Mouse (Mus musculus) lung, adult 10 weeks (tissue): Measurements from ENCODE around the gene Tmsb15b2. TPM values are rescaled to one million over a fixed set of nuclear protein-coding genes. Genes with fewer than 3 reads are reported as not detected.

Experiments
- polyA plus RNA-seq: library from polyadenylated mRNA; stranded (reverse); fragments of 350-450 nt; fragmentation: Illumina TruSeq; extraction: RNeasy Lipid Tissue Mini Kit (QIAGEN cat#74804); gene quantifications from one replicate; pipeline ENCODE4 v1.2.3, GENCODE M21; 2014; ENCODE audit warnings: low read depth, low replicate concordance; ENCODE audit not compliant: insufficient read depth

Tmsb15b2 gene
- polyA plus RNA-seq, result 3.6 TPM

GRCm38 (mm10) chrX:136975397-136975796, at the start of gene Tmsb15b2:
Tmsb15b2 (minus strand) TSS chrX:136975497.

DNA sequence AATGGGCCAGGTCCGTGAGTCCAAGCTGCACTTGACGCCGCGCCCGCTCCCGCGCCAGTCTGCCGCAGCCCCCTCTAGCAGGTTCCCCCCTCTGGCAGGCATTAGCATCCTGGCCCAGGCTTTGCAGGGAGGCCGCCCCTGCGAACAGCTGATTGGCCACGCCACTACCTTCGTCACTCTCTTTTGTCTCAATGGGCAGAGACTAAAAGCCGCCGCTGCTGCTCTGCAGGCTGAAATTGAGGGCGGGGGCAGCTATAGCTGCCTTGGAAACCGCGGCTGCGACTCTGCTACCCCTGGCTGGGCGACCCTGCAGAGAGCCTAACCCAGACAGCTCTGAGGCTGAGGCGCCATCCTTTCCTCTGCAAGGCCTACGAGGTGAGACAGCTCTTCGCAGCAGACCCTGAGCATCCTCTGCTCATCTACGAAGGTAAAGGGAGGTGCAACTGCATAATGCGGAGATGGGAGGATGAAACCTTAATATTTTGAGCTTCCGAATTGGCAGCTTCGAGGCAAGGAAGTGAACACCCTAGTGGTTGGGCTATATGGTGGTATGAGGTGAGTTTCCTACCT, 17.8 kb upstream of the Tmsb15b2 start, which contains the start of gene Zcchc18:
Gene Zcchc18, plus strand, starts transcription at position 178 of the 570 bp plus-strand sequence.

DNA sequence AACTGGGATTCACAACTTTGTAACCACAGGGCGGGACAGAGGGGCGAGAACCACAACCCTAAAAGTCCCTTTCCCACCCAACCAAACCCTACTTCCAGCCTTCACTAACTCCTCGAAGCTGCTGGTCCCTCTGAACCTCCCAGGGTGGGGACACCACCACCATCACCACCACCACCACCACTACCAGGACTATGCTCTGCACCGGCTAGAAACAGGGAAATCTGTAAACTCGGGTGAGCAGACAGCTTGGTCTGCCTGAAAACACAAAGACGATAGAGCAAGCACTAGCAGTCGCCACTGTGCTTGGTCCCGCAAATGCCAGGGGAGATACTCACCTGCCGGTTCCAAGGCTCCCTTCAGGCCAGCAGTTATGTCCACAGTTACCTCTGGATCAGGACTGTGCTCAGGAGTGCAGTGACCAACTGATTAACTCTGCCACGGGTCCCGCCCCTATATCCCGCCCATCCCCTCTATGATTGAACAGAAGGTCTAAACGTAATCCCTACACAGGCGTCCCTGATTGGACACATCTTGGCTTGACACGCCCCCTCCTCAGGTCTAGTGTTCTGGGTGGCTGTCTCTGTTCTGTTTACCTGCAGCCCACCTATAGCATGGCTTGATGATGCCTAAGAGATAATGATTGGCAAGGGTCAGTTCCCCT, 1.3 kb upstream of the Tmsb15b2 start, which contains the start of the genes Tmsb15l and Tmsb15b1:
Gene Tmsb15l, minus strand, starts transcription at position 446 of the 661 bp plus-strand sequence.
Gene Tmsb15b1, minus strand, starts transcription at position 451 of the 661 bp plus-strand sequence.

DNA sequence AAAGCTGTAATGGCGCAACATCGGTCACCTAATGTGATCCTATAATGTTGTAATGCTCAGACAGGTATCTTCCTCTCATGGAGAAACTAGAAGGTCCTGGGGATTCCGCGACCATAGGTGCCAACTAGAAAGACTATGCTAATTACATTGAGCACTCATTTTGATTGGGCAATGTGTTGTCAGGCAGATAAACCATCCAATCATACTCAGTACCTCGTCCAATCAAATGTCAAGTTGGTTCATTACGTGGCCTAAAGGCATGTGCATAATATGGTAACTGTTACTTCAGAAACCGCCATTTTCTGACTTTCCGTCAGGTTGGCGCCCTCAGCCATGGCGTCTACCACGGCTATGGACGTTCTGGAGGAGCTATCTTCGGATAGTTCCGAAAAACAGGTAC, 48.3 kb downstream of the Tmsb15b2 start, which contains the start of gene H2bfm:
Gene H2bfm, plus strand, starts transcription at position 295 of the 400 bp plus-strand sequence.

Other genes starting within 250 kb of the Tmsb15b2 start
- gene Morf4l2, start 231.8 kb downstream of the Tmsb15b2 start, polyA plus RNA-seq, result 114 TPM
- not detected for gene Glra4, start 195.4 kb downstream of the Tmsb15b2 start, polyA plus RNA-seq
- gene Plp1, start 152.8 kb downstream of the Tmsb15b2 start, polyA plus RNA-seq, result 1.5 TPM
- gene Rab9b, start 106.7 kb downstream of the Tmsb15b2 start, polyA plus RNA-seq, result not detected
- not detected for gene H2bfm, start 48.2 kb downstream of the Tmsb15b2 start, polyA plus RNA-seq
- 3.9 TPM for gene Tmsb15l, start 1.4 kb upstream of the Tmsb15b2 start, polyA plus RNA-seq
- 4.3 TPM for gene Tmsb15b1, start 1.4 kb upstream of the Tmsb15b2 start, polyA plus RNA-seq
- 1.2 TPM for gene Zcchc18, start 17.7 kb upstream of the Tmsb15b2 start, polyA plus RNA-seq
- 5.7 TPM for gene Slc25a53, start 62.8 kb upstream of the Tmsb15b2 start, polyA plus RNA-seq
- 1.7 TPM for gene Fam199x, start 74.1 kb upstream of the Tmsb15b2 start, polyA plus RNA-seq
- not detected for gene Esx1, start 146.6 kb upstream of the Tmsb15b2 start, polyA plus RNA-seq